Mouse (Mus musculus) left cerebral cortex, postnatal 4 days (tissue): Measurements from ENCODE around the gene Ltbp2. TPM values are rescaled to one million over a fixed set of nuclear protein-coding genes. Genes with fewer than 3 reads are reported as not detected.

ENCODE experiments used
- DNase-seq: peaks from one replicate; pipeline ENCODE4 v3.0.0-alpha.2; 2022
- intact Hi-C: fragments of 180-260 bp; cut with DNase I; formaldehyde crosslinking; loops from one replicate; pipeline ENCODE4 v1.15.1; 2025
- total RNA-seq, 2 experiments: library from RNA; stranded (reverse); gene quantifications; 2 replicates each; pipeline ENCODE4 v1.2.3; 2021

The Ltbp2 gene
- total RNA-seq = under 1 TPM; 0.42 to 0.54 TPM

GRCm38 (mm10) chr12:84876481-84877121 lies at the start of gene Ltbp2:
Ltbp2 (minus strand) TSS chr12:84876532.
- intact Hi-C loops = no loop called here
- peak; percentile 83 for DNase-seq

DNA sequence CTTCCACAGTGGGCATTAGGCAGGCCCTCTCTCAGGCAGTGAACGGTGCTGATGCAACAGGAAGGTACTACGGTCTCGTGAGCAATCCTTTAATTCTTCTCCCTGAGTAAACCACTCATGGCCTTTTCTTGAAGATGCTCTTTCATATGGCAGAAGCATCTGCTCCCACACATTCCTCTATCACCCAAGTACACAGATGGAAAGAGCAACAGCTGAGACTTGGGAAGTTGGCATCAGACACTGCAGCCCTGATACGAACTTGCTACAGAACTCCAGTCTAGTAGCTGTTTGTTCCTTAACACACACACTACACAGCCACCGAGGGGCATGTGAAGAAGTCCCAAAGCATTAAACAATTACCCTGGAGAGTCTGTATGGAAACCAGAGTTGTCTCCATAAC lies 48.0 kb upstream of the Ltbp2 start:
- DNase-seq = no peak
- intact Hi-C loops = no loop called here

DNA sequence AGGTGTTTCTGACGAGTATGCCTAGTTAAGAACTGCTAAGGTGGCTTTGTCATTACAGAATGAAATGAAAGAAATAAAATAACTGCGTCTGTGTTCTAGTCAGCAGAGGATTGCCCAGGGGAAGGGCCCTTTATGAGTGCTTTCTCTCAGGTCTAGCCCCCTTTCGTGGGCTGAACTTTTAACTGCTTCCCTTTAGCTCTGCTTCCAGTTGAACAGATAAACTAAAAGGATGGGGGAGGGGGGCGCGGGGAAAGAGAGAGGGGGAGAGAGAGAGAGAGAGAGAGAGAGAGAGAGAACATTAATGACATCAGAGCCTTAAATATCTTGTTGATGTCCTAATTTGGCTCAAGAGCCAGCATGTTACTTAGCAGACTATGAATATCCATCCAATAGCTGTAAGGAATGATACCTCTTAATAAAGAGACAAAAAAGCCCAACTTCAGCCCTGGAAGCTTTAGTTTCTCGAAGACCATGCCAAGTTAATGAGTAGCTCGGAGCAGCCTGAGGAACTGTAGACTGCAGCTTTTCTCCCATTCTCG lies 45.6 kb upstream of the Ltbp2 start:
- intact Hi-C loops = no loop called here
- no peak for DNase-seq

DNA sequence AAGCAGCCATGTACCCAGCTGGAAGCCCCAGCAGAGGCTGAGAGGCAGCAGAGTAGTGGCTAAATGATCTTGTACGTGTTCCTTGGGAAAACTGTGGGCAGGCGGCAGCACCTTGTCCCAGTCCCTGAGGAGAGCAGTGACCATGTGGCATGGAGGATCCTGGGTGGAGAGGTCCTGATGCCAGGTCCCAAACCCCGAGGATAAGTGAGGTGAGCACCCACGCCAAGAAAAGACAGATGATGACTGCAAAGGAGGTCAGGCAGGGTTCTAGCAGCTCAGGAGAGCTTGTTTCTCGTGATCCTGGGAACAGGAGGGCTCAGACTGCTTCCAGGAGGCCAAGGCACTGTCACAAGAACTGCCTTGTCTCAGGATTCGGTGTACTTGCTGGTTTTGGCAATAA lies 42.5 kb upstream of the Ltbp2 start:
- DNase-seq = no peak
- intact Hi-C loops = no loop called here

GRCm38 (mm10) chr12:84917799-84918198 lies 41.5 kb upstream of the Ltbp2 start:
- intact Hi-C loops = no loop called here
- DNase-seq = no peak

DNA sequence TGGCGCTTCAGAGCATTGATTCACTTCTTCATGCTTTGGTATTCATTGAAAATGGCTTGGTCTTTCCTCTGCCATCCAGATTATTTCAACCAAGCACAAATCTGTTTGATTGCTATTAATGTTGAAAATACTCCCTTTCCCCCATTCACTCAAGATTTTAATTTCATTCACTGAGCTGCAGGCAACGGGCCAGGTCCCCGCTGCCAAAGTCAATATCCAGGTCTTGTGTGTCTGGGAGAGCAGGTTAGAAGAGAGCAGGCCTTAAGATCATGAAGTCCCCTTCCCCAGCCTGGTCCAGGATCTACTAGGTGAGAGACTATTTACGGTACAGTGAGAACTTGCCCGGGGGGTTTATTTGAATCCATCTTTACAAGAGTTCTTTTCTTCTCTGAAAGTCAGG lies 38.6 kb upstream of the Ltbp2 start:
- intact Hi-C loops = no loop called here
- DNase-seq = no peak

DNA sequence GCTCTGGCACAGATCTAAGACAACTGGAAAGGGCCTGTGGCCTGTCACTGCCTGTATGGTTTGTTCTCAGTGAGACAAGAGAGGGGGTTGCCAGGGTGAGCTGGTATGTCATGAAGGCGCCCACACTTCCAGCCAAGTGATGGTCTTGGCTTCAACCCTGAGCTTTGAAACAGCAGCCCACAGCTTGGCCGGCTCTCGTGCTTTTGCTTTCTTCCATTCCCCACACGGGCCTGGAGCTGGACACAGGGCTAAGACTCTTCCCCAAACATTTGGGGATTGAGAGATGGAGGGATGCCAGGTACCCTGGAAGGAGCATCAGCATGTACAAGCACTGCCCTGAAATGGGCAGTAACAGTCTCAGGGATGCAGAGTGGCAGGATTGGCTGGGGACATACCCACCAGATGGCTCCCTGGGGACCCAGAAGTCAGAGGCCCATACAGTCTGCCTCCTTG lies 36.3 kb upstream of the Ltbp2 start:
- DNase-seq = peak; percentile 75

DNA sequence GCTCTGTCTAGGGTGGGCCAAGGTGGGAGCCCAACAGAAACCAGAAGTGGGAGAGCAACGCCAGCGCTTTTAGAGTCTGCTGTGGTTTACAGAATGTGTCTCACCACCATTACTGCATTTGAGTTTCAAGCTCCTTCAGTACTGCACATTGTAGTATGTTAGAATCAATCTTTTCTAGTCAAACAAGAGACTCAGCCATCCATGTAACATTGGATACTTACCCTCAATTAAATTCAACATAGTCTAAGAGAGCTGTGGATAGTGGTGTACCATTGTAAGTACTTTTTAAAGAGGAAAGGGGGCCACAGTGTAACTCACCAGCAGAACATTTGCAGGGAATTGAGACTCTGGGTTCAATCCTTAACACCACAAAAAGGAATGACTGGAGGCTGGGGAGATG lies 35.3 kb upstream of the Ltbp2 start:
- intact Hi-C loops = no loop called here
- no peak for DNase-seq

More for the DNA sequence above, 36.3 kb upstream of the Ltbp2 start:
- intact Hi-C loops = no loop called here

GRCm38 (mm10) chr12:84910066-84910465 lies 33.7 kb upstream of the Ltbp2 start:
- intact Hi-C loops = no loop called here
- peak; percentile 36 for DNase-seq

DNA sequence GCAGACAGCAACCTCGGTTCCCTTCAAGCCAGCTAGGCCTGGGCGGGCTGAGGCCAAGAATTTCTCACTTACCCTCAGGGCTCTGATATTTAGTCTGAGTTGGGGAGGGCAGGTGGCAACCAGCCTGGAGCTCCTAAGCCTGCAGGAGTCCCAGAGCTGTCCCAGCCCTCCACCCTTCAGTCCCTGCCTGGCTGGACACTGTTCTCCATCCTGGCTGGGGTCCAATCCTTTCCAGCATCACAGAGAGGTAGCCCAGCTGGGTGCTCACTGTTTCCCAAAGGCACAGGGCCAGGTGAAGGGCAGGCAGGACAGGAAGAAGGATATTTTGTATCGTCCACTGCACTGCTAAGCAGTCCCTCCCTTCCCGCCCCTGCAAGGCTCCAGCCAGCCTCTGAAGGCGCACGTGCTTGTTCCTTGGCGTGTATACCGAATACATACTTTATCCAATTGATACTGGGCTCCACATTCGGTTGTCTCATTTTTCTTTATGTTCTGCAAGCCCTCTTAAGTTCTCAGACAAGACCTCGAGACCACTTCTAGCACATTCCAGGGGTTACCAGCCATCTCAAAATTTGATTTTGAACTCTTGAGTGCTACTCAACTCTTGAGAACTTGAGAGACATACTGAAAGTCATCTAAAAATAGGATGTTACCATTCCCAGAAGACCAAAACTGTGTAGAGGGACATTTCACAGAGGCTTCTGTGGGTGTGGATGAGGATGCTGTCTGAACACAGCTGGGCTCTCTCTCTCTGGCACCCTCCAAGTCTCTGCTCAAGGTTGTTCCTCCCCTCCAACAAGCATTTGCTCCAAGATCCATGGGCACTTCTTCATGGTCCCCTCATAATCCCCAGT lies 31.5 kb upstream of the Ltbp2 start:
- DNase-seq = peak; percentile 91
- intact Hi-C loops = no loop called here

DNA sequence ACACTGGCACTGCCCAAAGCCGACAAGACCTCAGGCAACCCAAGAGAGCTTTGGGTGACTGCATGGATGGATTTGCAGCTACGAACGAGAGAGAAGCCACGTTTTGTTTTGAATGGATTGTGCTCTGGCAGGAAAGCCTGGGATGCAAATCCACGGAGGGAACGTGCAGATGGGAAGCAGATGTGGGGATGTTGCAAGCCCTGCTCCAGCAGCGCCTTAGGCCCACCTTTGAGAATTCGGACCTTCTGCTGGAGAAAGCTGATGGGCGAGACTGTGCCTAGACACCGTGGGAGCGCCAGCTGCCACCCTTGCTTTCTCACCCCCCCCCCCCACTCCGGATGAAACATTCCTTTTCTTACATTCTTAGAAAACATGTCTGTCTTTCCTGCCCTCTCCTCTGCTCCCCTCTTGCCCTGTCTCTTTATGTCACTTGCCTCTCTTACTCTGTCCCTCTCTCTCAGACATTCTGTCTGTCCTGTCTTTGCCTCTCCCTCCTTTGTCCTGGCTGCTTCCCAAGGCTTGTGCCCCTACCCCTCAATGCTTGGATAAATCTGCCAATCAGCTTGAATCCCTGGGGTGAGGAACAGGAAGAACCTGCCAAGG lies 30.8 kb upstream of the Ltbp2 start:
- intact Hi-C loops = no loop called here
- no peak for DNase-seq

DNA sequence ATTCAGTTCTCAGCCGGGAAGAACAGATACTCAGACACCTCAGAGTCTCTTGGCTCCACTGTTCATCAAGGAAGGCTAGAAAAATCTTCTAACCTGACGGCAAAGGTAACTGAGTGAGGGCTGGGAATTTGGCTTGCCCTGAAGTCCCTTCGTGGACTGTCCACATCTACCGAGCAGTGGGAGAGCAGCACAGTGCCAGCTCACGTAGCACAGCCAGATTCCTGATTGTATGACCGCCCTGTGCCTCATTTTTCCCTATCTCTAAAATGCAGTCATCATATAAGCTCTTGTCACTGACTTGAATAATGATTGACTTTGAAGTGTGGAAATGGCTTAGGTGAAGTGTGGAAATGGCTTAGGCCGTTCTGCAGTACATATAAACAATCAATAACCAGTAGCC lies 28.1 kb upstream of the Ltbp2 start:
- intact Hi-C loops = no loop called here
- DNase-seq = no peak

DNA sequence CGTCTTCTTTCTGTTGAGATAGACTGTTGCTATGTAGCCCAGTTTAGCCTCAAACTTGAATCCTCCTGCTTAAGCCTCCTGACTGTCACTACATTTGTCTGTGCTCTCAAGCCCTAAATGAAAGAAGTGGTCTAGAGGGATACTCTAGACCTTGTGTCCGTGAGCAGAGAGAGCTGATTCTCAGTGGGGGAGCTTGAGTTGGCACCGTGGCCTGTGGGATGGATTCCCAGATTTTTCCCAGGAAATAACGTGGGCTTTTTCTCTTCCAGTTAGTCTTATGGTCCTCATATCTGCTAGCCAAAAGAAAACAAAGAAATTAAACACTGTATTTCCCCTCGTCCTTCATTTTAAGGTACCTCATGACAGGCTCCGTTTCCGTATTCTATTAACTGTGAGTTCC lies 24.0 kb upstream of the Ltbp2 start:
- intact Hi-C loops = no loop called here
- no peak for DNase-seq

- intact Hi-C loops = no loop called here
- no peak for DNase-seq
Measured at GRCm38 (mm10) chr12:84897322-84897721, 21.0 kb upstream of the Ltbp2 start.

DNA sequence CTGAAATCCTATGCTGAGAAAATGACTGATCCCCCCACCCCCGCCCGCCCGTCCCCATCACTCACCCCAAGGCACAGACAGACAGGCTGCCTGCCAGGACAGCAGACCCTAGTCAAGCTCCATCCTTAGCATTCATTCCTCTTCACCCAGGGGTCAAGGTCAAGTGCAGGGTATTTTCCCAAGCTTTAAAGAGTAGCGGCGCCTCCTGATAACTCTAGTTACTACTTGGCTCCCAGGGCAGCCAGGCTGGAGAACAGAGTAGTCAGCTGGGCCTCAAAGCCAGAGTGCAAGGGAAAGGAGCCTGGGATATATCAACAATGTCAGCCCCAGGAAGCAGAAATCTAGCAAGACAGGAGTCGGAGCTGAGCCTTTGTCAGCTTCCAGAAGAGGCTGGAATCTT lies 19.9 kb upstream of the Ltbp2 start:
- intact Hi-C loops = no loop called here
- DNase-seq = no peak

GRCm38 (mm10) chr12:84893648-84894628 lies 17.6 kb upstream of the Ltbp2 start:
- intact Hi-C loops = no loop called here
- no peak for DNase-seq

- intact Hi-C loops = no loop called here
- no peak for DNase-seq
Measured at GRCm38 (mm10) chr12:84890289-84890688, 14.0 kb upstream of the Ltbp2 start.

DNA sequence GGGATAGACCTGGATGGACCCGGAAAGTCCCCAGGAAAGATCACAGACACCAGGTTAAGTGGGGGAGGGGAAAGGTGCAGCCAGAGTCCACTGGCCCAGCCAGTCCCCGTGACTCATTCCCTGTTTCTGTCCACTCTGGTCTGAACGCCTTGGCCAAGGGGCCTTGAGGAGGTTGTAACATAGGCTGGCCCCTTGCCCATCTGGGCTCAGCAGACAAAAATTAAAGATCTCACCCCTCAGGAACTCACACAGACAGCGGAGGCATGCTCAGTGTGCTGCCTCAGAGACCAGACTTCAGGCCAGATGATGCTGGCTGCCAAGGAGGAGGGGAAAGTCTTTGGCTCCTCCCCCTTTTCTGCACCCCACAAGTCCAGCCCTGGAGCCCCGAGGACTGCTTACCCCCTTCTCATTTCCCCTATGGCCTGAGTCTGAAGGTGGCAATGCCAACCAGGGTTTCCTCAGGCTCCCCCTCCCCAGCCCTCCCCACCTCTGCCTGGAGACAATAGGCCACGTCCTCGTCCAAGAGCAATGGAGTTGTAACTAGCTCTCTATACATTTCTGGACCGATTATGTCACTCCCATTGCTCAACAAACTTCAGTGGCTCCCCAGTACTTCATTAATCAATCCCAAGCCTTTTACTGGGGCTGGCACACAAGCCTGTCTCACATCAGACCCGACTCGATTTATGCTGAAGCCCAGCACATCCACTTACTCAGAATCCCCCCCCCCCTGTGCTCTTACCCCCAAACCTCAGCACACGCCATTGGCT lies 9.0 kb upstream of the Ltbp2 start:
- DNase-seq = no peak
- intact Hi-C loops = no loop called here

DNA sequence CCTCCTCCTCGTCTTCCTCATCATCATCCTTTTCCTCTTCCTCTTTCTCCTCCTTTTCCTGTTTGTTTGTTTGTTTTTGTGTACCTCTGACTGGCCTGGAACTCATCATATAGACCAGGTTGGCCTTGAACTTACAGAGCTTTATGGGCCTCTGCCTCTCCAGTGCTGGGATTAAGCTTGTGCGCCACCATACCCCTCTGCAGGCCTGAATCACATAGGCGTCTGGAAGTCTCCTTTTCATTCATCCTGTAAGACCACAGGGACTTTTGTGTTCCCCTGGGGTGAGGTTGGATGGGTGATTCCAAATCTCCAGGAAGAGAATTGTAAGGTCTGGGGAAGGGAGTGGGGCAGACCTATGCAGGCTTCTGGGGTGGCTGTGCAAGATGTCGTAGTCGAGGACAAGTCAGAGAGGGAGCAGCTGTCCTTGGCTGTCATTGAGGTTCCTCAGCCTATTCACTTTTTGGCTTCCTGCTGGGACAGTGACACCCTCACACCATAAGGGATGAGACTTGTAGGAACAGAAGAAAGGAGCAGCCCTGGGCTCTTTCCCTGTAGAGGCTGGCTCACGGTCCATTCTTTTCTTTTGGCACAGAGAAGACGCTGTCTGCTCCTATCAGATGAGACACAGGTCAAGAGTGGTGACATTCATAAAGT lies 8.2 kb upstream of the Ltbp2 start:
- no peak for DNase-seq
- intact Hi-C loops = no loop called here
